Mouse (Mus musculus): Measurements from ENCODE around the gene Ccdc33. TPM values are rescaled to one million over a fixed set of nuclear protein-coding genes. Genes with fewer than 3 reads are reported as not detected.

Ccdc33 gene
- polyA plus RNA-seq, 1 experiment from 2014 or later, result not detected

GRCm38 (mm10) chr9:58091623-58092425 is 26.8 kb downstream of the Ccdc33 start:
- Histone ChIP-seq H3K4me1 (replicated peaks) (no peaks in the 10 kb centered on the region; the same call in 1 of the 2 replicates), H3K27ac (ENCODE audit: poor library complexity, severe bottlenecking) (no peak overlapping the region), H3K4me3 (no peak overlapping the region), H3K9ac (no peak overlapping the region), H3K36me3 (no peaks in the 10 kb centered on the region), H3K4me2 (no peak overlapping the region), H3K27me3 (replicated peaks) (peaks cover 59% of the 10 kb centered on the region), H3K9me3 (replicated peaks) (no peaks in the 10 kb centered on the region)
- ATAC-seq (ENCODE audit: insufficient number of reproducible peaks, low FRiP score), result no peak
- 56% methylated on average over 4 of the region's 4 CpGs for WGBS

GRCm38 (mm10) chr9:58087277-58087998 is 31.2 kb downstream of the Ccdc33 start:
- Histone ChIP-seq H3K4me3 (no peak overlapping the region), H3K9me3 (replicated peaks) (no peaks in the 10 kb centered on the region), H3K27me3 (replicated peaks) (peaks cover 66% of the 10 kb centered on the region), H3K4me1 (replicated peaks) (peaks cover 22% of the 10 kb centered on the region), H3K9ac (no peak overlapping the region), H3K36me3 (no peaks in the 10 kb centered on the region), H3K4me2 (no peak overlapping the region), H3K27ac (ENCODE audit: poor library complexity, severe bottlenecking) (no peak overlapping the region)
- ATAC-seq (ENCODE audit: insufficient number of reproducible peaks, low FRiP score), result no peak
- 59% methylated on average over 7 of the region's 7 CpGs for WGBS

- Histone ChIP-seq H3K9me3 (replicated peaks) (no peaks in the 10 kb centered on the region), H3K4me1 (replicated peaks) (peaks cover 22% of the 10 kb centered on the region), H3K27me3 (replicated peaks) (peaks cover 64% of the 10 kb centered on the region), H3K27ac (ENCODE audit: poor library complexity, severe bottlenecking) (no peak overlapping the region), H3K4me2 (no peak overlapping the region), H3K4me3 (no peak overlapping the region), H3K9ac (no peak overlapping the region), H3K36me3 (no peaks in the 10 kb centered on the region)
- WGBS, result 63% methylated on average over 7 of the region's 7 CpGs
- ATAC-seq (ENCODE audit: insufficient number of reproducible peaks, low FRiP score), result no peak
These were observed 31.8 kb downstream of the Ccdc33 start for GRCm38 (mm10) chr9:58086861-58087260.

GRCm38 (mm10) chr9:58086203-58086602 is 32.4 kb downstream of the Ccdc33 start:
- no peaks in the 10 kb centered on the region for H3K9me3 ChIP-seq (replicated peaks)
- H3K4me1 ChIP-seq (replicated peaks), result peaks cover 22% of the 10 kb centered on the region
- H3K9ac ChIP-seq, result no peak overlapping the region
- 35% methylated on average over 9 of the region's 9 CpGs for WGBS
- H3K4me3 ChIP-seq, result no peak overlapping the region
- peaks cover 58% of the 10 kb centered on the region for H3K27me3 ChIP-seq (replicated peaks)
- no peak overlapping the region for H3K4me2 ChIP-seq
- no peak overlapping the region for H3K27ac ChIP-seq (ENCODE audit: poor library complexity, severe bottlenecking)
- H3K36me3 ChIP-seq, result no peaks in the 10 kb centered on the region
- ATAC-seq (ENCODE audit: insufficient number of reproducible peaks, low FRiP score), result no peak

- Histone ChIP-seq H3K27me3 (replicated peaks) (peaks cover 60% of the 10 kb centered on the region), H3K9ac (no peak overlapping the region), H3K36me3 (no peaks in the 10 kb centered on the region), H3K9me3 (replicated peaks) (no peaks in the 10 kb centered on the region), H3K4me1 (replicated peaks) (peaks cover 22% of the 10 kb centered on the region), H3K27ac (ENCODE audit: poor library complexity, severe bottlenecking) (no peak overlapping the region), H3K4me3 (no peak overlapping the region), H3K4me2 (no peak overlapping the region)
- no peak for ATAC-seq (ENCODE audit: insufficient number of reproducible peaks, low FRiP score)
- WGBS, result 31% methylated on average over 2 of the region's 2 CpGs
These were observed 33.5 kb downstream of the Ccdc33 start for GRCm38 (mm10) chr9:58085074-58085473.

- no peak overlapping the region for H3K4me2 ChIP-seq
- H3K36me3 ChIP-seq, result no peaks in the 10 kb centered on the region
- no peak overlapping the region for H3K4me3 ChIP-seq
- H3K9me3 ChIP-seq (replicated peaks), result no peaks in the 10 kb centered on the region
- no peak for ATAC-seq (ENCODE audit: insufficient number of reproducible peaks, low FRiP score)
- H3K27ac ChIP-seq (ENCODE audit: poor library complexity, severe bottlenecking), result no peak overlapping the region
- H3K27me3 ChIP-seq (replicated peaks), result peaks cover 55% of the 10 kb centered on the region
- H3K9ac ChIP-seq, result no peak overlapping the region
- whole genome bisulfite sequencing, result 18% methylated on average over 8 of the region's 8 CpGs
- peaks cover 22% of the 10 kb centered on the region for H3K4me1 ChIP-seq (replicated peaks)
These were observed 34.0 kb downstream of the Ccdc33 start for GRCm38 (mm10) chr9:58084586-58084985.

GRCm38 (mm10) chr9:58074561-58074960 is 44.1 kb downstream of the Ccdc33 start:
- no peaks in the 10 kb centered on the region for H3K9me3 ChIP-seq (replicated peaks)
- H3K27ac ChIP-seq (ENCODE audit: poor library complexity, severe bottlenecking), result no peak overlapping the region
- peaks cover 63% of the 10 kb centered on the region for H3K27me3 ChIP-seq (replicated peaks)
- no peak overlapping the region for H3K9ac ChIP-seq
- H3K4me2 ChIP-seq, result no peak overlapping the region
- no peak overlapping the region for H3K4me3 ChIP-seq
- WGBS, result 45% methylated on average over 3 of the region's 3 CpGs
- H3K36me3 ChIP-seq, result no peaks in the 10 kb centered on the region
- no peak for ATAC-seq (ENCODE audit: insufficient number of reproducible peaks, low FRiP score)
- H3K4me1 ChIP-seq (replicated peaks), result peaks cover 9% of the 10 kb centered on the region; the same call in 1 of the 2 replicates

- Histone ChIP-seq H3K4me1 (replicated peaks) (peaks cover 34% of the 10 kb centered on the region), H3K27me3 (replicated peaks) (peaks cover 60% of the 10 kb centered on the region), H3K27ac (ENCODE audit: poor library complexity, severe bottlenecking) (no peak overlapping the region), H3K4me2 (no peak overlapping the region), H3K36me3 (no peaks in the 10 kb centered on the region), H3K9me3 (replicated peaks) (no peaks in the 10 kb centered on the region), H3K4me3 (no peak overlapping the region), H3K9ac (no peak overlapping the region)
- 65% methylated on average over 3 of the region's 3 CpGs for WGBS
- ATAC-seq (ENCODE audit: insufficient number of reproducible peaks, low FRiP score), result no peak
These were observed 51.1 kb downstream of the Ccdc33 start for GRCm38 (mm10) chr9:58067546-58067945.

- WGBS, result 63% methylated on average over 6 of the region's 6 CpGs
These were observed 51.9 kb downstream of the Ccdc33 start for GRCm38 (mm10) chr9:58066731-58067095.

GRCm38 (mm10) chr9:58065977-58066730 is 52.5 kb downstream of the Ccdc33 start:
- no peak overlapping the region for H3K4me2 ChIP-seq
- H3K36me3 ChIP-seq, result no peaks in the 10 kb centered on the region
- H3K27me3 ChIP-seq (replicated peaks), result peaks cover 52% of the 10 kb centered on the region
- no peak overlapping the region for H3K27ac ChIP-seq (ENCODE audit: poor library complexity, severe bottlenecking)
- no peaks in the 10 kb centered on the region for H3K9me3 ChIP-seq (replicated peaks)
- H3K4me3 ChIP-seq, result no peak overlapping the region
- H3K9ac ChIP-seq, result no peak overlapping the region
- WGBS, result 64% methylated on average over 6 of the region's 6 CpGs
- peaks cover 46% of the 10 kb centered on the region for H3K4me1 ChIP-seq (replicated peaks)
- no peak for ATAC-seq (ENCODE audit: insufficient number of reproducible peaks, low FRiP score)

More at GRCm38 (mm10) chr9:58066731-58067095, 51.9 kb downstream of the Ccdc33 start:
- Histone ChIP-seq H3K4me3 (no peak overlapping the region), H3K9me3 (replicated peaks) (no peaks in the 10 kb centered on the region), H3K4me1 (replicated peaks) (peaks cover 40% of the 10 kb centered on the region), H3K27ac (ENCODE audit: poor library complexity, severe bottlenecking) (no peak overlapping the region), H3K36me3 (no peaks in the 10 kb centered on the region), H3K9ac (no peak overlapping the region), H3K27me3 (replicated peaks) (peaks cover 53% of the 10 kb centered on the region), H3K4me2 (no peak overlapping the region)
- ATAC-seq (ENCODE audit: insufficient number of reproducible peaks, low FRiP score), result no peak

- no peak for ATAC-seq (ENCODE audit: insufficient number of reproducible peaks, low FRiP score)
- H3K9ac ChIP-seq, result no peak overlapping the region
- H3K36me3 ChIP-seq, result no peaks in the 10 kb centered on the region
- 65% methylated on average over 6 of the region's 6 CpGs for WGBS
- H3K27me3 ChIP-seq (replicated peaks), result peaks cover 54% of the 10 kb centered on the region
- no peak overlapping the region for H3K4me2 ChIP-seq
- H3K9me3 ChIP-seq (replicated peaks), result no peaks in the 10 kb centered on the region
- H3K27ac ChIP-seq (ENCODE audit: poor library complexity, severe bottlenecking), result no peak overlapping the region
- H3K4me1 ChIP-seq (replicated peaks), result peaks cover 52% of the 10 kb centered on the region
- no peak overlapping the region for H3K4me3 ChIP-seq
These were observed 53.1 kb downstream of the Ccdc33 start for GRCm38 (mm10) chr9:58065532-58065931.
